Mouse (Mus musculus) midbrain, embryonic 14.5 days (tissue): ENCODE measurements at regions not wholly inside any gene's neighbourhood (a gene's known extent, or its start where the extent isn't known, plus 50 kb on each side); places are given as distances from the start of the nearest gene placed in this dataset.

Experiments used
- ATAC-seq: fragments of 200-750 bp; cut with Nextera tagmentation; 2 replicates; pipeline ENCODE4 v1.8.0; 2017; ENCODE audit warnings: moderate number of reproducible peaks, moderate library complexity; ENCODE audit not compliant: low FRiP score, low TSS enrichment
- DNase-seq: peaks from one replicate; pipeline ENCODE4 v3.0.0-alpha.2; 2015
- H3K27ac ChIP-seq: fragments of 300-500 bp; sonication (generic); replicated peaks from 2 replicates; pipeline ENCODE4 v1.5.1; 2014; ENCODE audit warnings: mild to moderate bottlenecking, low read depth, low read length, moderate library complexity
- H3K27me3 ChIP-seq: fragments of 300-500 bp; sonication (generic); 2 replicates; pipeline ENCODE4 v1.6.1; 2014; ENCODE audit warnings: low read length, control low read depth, mixed read lengths; ENCODE audit not compliant: control insufficient read depth, insufficient read depth
- H3K36me3 ChIP-seq: fragments of 300-500 bp; sonication (generic); 2 replicates; pipeline ENCODE4 v1.6.1; 2014; ENCODE audit warnings: low read length, control low read depth; ENCODE audit not compliant: control insufficient read depth, insufficient read depth
- H3K4me1 ChIP-seq: fragments of 300-500 bp; sonication (generic); 2 replicates; pipeline ENCODE4 v1.6.1; 2014; ENCODE audit warnings: mild to moderate bottlenecking, antibody characterized with exemption, low read length, control low read depth; ENCODE audit not compliant: control insufficient read depth, insufficient read depth
- H3K4me2 ChIP-seq: fragments of 300-500 bp; sonication (generic); 2 replicates; pipeline ENCODE4 v1.6.1; 2014; ENCODE audit warnings: mild to moderate bottlenecking, low read length, moderate library complexity
- H3K4me3 ChIP-seq: fragments of 300-500 bp; sonication (generic); replicated peaks from 2 replicates; pipeline ENCODE4 v1.5.1; 2014; ENCODE audit warnings: low read depth, low read length
- H3K9ac ChIP-seq: fragments of 300-500 bp; sonication (generic); replicated peaks from 2 replicates; pipeline ENCODE4 v1.6.1; 2014; ENCODE audit warnings: mild to moderate bottlenecking, low read length, moderate library complexity
- H3K9me3 ChIP-seq: fragments of 300-500 bp; sonication (generic); 2 replicates; pipeline ENCODE4 v1.6.1; 2016; ENCODE audit warnings: low read length, control low read depth, mixed read lengths; ENCODE audit not compliant: control insufficient read depth
- WGBS: fragments of 180-500 bp; shearing (Covaris S2); extraction: QIAGEN DNeasy Blood & Tissue Kit; methylation state at CpG from one replicate; pipeline ENCODE4 v1.1.7; 2014; 5-methylcytosine and 5-hydroxymethylcytosine counted together

- peak overlapping the region; percentile 99 for H3K27ac ChIP-seq
- no peaks in the 10 kb centered on the region for H3K9me3 ChIP-seq
- ATAC-seq (no peak; the same call in 1 of the 2 replicates), DNase-seq (peak; percentile 68)
- WGBS: 25% methylated on average over 13 of the region's 13 CpGs
- H3K4me2 ChIP-seq: peak overlapping the region; percentile 95
- H3K4me1 ChIP-seq: peaks cover 18% of the 10 kb centered on the region
- peak overlapping the region; percentile 84 for H3K9ac ChIP-seq
- H3K27me3 ChIP-seq: no peaks in the 10 kb centered on the region
- no peaks in the 10 kb centered on the region for H3K36me3 ChIP-seq
- peak overlapping the region; percentile 46 for H3K4me3 ChIP-seq
These were observed 69.6 kb downstream of the Zfp706 start for GRCm38 (mm10) chr15:36937757-36938498.

- 90% methylated on average over 11 of the region's 11 CpGs for WGBS
- H3K27me3 ChIP-seq: no peaks in the 10 kb centered on the region
- no peak overlapping the region for H3K27ac ChIP-seq
- no peak overlapping the region for H3K4me3 ChIP-seq
- no peak overlapping the region for H3K9ac ChIP-seq
- H3K4me2 ChIP-seq: no peak overlapping the region
- no peaks in the 10 kb centered on the region for H3K9me3 ChIP-seq
- no peaks in the 10 kb centered on the region for H3K36me3 ChIP-seq
- ATAC-seq (no peak), DNase-seq (no peak)
- peaks cover 16% of the 10 kb centered on the region for H3K4me1 ChIP-seq
These were observed 70.4 kb downstream of the Zfp706 start for GRCm38 (mm10) chr15:36937067-36937657.

DNA sequence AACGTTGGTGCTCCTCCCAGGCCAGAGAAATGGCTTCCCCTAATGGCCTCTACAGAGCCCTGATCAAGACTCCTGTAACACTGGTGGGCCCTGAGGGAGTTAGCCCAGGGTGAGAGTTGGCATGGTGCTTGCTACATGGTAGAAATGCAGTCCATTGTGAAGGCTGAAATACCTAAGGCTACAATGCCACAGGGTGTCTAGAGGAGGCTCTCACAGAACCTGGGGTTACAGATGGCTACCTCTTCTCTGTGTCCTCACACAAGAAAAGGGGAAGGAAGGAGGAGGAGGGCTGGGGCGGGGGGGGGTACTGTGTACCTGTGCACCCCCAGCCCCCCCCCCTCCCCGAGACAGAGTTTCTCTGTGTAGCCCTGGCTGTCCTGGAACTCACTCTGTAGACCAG lies 72.8 kb downstream of the Zfp706 start:
- no peak overlapping the region for H3K4me3 ChIP-seq
- H3K4me1 ChIP-seq: peaks cover 16% of the 10 kb centered on the region
- WGBS: 56% methylated on average over 3 of the region's 3 CpGs
- DNase-seq (no peak), ATAC-seq (no peak)
- H3K9ac ChIP-seq: no peak overlapping the region
- H3K27me3 ChIP-seq: no peaks in the 10 kb centered on the region
- no peaks in the 10 kb centered on the region for H3K36me3 ChIP-seq
- H3K4me2 ChIP-seq: no peak overlapping the region
- H3K27ac ChIP-seq: no peak overlapping the region
- no peaks in the 10 kb centered on the region for H3K9me3 ChIP-seq

DNA sequence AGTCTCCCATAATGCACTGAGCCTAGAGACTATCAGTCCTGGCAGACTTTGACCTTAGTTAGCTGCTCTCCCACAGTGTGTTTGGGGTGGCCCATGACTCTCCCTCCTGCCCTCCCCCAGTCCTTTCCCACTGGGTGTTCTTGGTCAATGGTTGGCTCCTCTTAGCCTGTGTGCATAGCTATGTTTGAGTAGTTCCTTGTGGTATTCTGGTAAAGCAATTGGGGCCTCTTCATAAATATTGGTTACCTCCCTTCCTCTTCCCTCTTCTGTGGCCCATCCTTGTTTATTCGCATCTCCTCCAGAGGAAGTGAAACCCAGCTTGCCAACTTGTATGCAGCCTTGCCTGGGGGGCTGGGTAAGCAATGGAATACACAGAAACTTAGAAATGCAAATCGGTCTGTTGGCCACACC lies 74.0 kb downstream of the Zfp706 start:
- Histone ChIP-seq H3K4me1 (peaks cover 10% of the 10 kb centered on the region), H3K4me2 (no peak overlapping the region), H3K27me3 (no peaks in the 10 kb centered on the region), H3K27ac (no peak overlapping the region), H3K9ac (no peak overlapping the region), H3K9me3 (no peaks in the 10 kb centered on the region), H3K36me3 (no peaks in the 10 kb centered on the region), H3K4me3 (no peak overlapping the region)
- WGBS: 91% methylated on average over 2 of the region's 2 CpGs
- DNase-seq (no peak), ATAC-seq (no peak)

- Histone ChIP-seq H3K27me3 (no peaks in the 10 kb centered on the region), H3K4me3 (no peak overlapping the region), H3K36me3 (no peaks in the 10 kb centered on the region), H3K4me2 (no peak overlapping the region), H3K9me3 (no peaks in the 10 kb centered on the region), H3K27ac (no peak overlapping the region), H3K9ac (no peak overlapping the region), H3K4me1 (no peaks in the 10 kb centered on the region)
- 88% methylated on average over 2 of the region's 2 CpGs for WGBS
- ATAC-seq (no peak), DNase-seq (no peak)
These were observed 76.1 kb downstream of the Zfp706 start for GRCm38 (mm10) chr15:36931460-36931859.

- H3K9me3 ChIP-seq: no peaks in the 10 kb centered on the region
- ATAC-seq (no peak), DNase-seq (no peak)
- no peak overlapping the region for H3K9ac ChIP-seq
- 83% methylated on average over 6 of the region's 6 CpGs for WGBS
- no peak overlapping the region for H3K27ac ChIP-seq
- no peaks in the 10 kb centered on the region for H3K36me3 ChIP-seq
- H3K4me3 ChIP-seq: no peak overlapping the region
- H3K27me3 ChIP-seq: no peaks in the 10 kb centered on the region
- H3K4me1 ChIP-seq: no peaks in the 10 kb centered on the region
- no peak overlapping the region for H3K4me2 ChIP-seq
These were observed 77.1 kb downstream of the Zfp706 start for GRCm38 (mm10) chr15:36930433-36930832.

DNA sequence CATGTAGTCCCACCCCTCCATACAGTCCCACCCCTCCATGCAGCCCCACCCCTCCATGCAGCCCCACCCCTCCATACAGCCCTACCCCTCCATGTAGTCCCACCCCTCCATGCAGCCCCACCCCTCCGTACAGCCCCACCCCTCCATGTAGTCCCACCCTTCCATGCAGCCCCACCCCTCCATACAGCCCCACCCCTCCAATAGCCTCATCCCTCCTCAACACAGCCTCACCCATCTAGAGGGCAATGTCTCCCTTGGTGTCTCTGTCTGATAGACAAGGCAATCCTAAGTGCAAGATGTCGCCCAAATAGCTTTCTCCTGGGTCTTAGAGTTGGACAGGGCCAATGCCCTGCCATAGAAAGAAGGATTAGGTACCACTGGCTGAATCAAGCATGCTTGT lies 77.8 kb downstream of the Zfp706 start:
- DNase-seq (no peak), ATAC-seq (no peak)
- no peaks in the 10 kb centered on the region for H3K9me3 ChIP-seq
- H3K27ac ChIP-seq: no peak overlapping the region
- WGBS: 74% methylated on average over 2 of the region's 2 CpGs
- H3K27me3 ChIP-seq: no peaks in the 10 kb centered on the region
- H3K4me2 ChIP-seq: no peak overlapping the region
- H3K4me3 ChIP-seq: no peak overlapping the region
- no peaks in the 10 kb centered on the region for H3K36me3 ChIP-seq
- H3K4me1 ChIP-seq: no peaks in the 10 kb centered on the region
- H3K9ac ChIP-seq: no peak overlapping the region

- ATAC-seq: no peak
- Histone ChIP-seq H3K9me3 (no peaks in the 10 kb centered on the region), H3K9ac (no peak overlapping the region)
These were observed 78.5 kb downstream of the Zfp706 start for GRCm38 (mm10) chr15:36929088-36929487.

DNA sequence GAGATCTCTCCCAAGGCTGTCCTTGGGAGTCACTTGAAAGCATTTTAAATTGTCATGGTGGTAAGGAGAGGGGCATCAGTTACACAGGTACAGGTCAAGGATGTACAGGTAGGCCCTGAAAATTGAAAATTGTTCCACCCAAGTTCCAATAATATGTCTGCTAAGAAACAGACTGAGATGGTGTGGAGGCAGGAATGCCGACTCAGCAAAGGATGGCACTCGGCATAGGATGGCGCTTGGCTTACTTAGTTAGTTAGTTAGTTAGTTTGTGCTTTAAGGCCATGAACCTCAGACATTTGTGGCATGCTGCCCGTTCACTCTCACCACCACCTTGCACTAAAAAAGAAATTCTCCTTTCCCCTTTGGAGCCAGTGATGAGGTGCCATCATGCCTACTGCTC lies 78.9 kb downstream of the Zfp706 start:
- no peak overlapping the region for H3K9ac ChIP-seq
- 93% methylated on average over 4 of the region's 4 CpGs for WGBS
- H3K9me3 ChIP-seq: no peaks in the 10 kb centered on the region
- no peaks in the 10 kb centered on the region for H3K4me1 ChIP-seq
- H3K4me3 ChIP-seq: no peak overlapping the region
- ATAC-seq: no peak
- H3K27ac ChIP-seq: no peak overlapping the region
- H3K27me3 ChIP-seq: no peaks in the 10 kb centered on the region
- H3K4me2 ChIP-seq: no peak overlapping the region
- no peaks in the 10 kb centered on the region for H3K36me3 ChIP-seq
- DNase-seq: no peak

More at GRCm38 (mm10) chr15:36929088-36929487, 78.5 kb downstream of the Zfp706 start:
- Histone ChIP-seq H3K36me3 (no peaks in the 10 kb centered on the region), H3K4me1 (no peaks in the 10 kb centered on the region), H3K4me2 (no peak overlapping the region), H3K4me3 (no peak overlapping the region), H3K27me3 (no peaks in the 10 kb centered on the region), H3K27ac (no peak overlapping the region)
- DNase-seq: no peak
- 84% methylated on average over 3 of the region's 3 CpGs for WGBS
